Mouse (Mus musculus) liver, embryonic 15.5 days (tissue): ENCODE results near the gene Dlg2. TPM values are rescaled to one million over a fixed set of nuclear protein-coding genes. Genes with fewer than 3 reads are reported as not detected.

ENCODE experiments used
- ATAC-seq: fragments of 200-750 bp; cut with Nextera tagmentation; 2 replicates; pipeline ENCODE4 v1.8.0; 2017; ENCODE audit warnings: moderate number of reproducible peaks, mild to moderate bottlenecking, moderate library complexity; ENCODE audit not compliant: insufficient read depth
- H3K27ac ChIP-seq: fragments of 300-500 bp; sonication (generic); replicated peaks from 2 replicates; pipeline ENCODE4 v1.5.1; 2015; ENCODE audit warnings: mild to moderate bottlenecking, inconsistent platforms
- H3K27me3 ChIP-seq: fragments of 300-500 bp; sonication (generic); 2 replicates; pipeline ENCODE4 v1.6.1; 2015; ENCODE audit warnings: mild to moderate bottlenecking, inconsistent platforms
- H3K36me3 ChIP-seq: fragments of 300-500 bp; sonication (generic); replicated peaks from 2 replicates; pipeline ENCODE4 v1.6.1; 2015; ENCODE audit warnings: moderate library complexity, mild to moderate bottlenecking, inconsistent platforms
- H3K4me1 ChIP-seq: fragments of 300-500 bp; sonication (generic); replicated peaks from 2 replicates; pipeline ENCODE4 v1.6.1; 2015; ENCODE audit warnings: inconsistent platforms
- H3K4me2 ChIP-seq: fragments of 300-500 bp; sonication (generic); 2 replicates; pipeline ENCODE4 v1.6.1; 2015; ENCODE audit warnings: moderate library complexity, mild to moderate bottlenecking, inconsistent platforms
- H3K4me3 ChIP-seq: fragments of 300-500 bp; sonication (generic); replicated peaks from 2 replicates; pipeline ENCODE4 v1.5.1; 2015; ENCODE audit warnings: mild to moderate bottlenecking, inconsistent platforms
- H3K9ac ChIP-seq: fragments of 300-500 bp; sonication (generic); 2 replicates; pipeline ENCODE4 v1.6.1; 2015; ENCODE audit warnings: moderate library complexity, mild to moderate bottlenecking, inconsistent platforms
- H3K9me3 ChIP-seq: fragments of 300-500 bp; sonication (generic); replicated peaks from 2 replicates; pipeline ENCODE4 v1.6.1; 2016; ENCODE audit warnings: inconsistent platforms
- WGBS: fragments of 180-500 bp; shearing (Covaris S2); methylation state at CpG from one replicate; pipeline ENCODE4 v1.1.7; 2015; ENCODE audit warnings: mixed read lengths; ENCODE audit not compliant: insufficient replicate concordance; 5-methylcytosine and 5-hydroxymethylcytosine counted together
- polyA plus RNA-seq: library from polyadenylated mRNA; unstranded; fragments of >200 nt; fragmentation: Nextera tagmentation; extraction: Ambion mirVana; gene quantifications from 2 replicates; pipeline ENCODE4 v1.2.1, GENCODE M21; 2015

Dlg2 gene
- polyA plus RNA-seq, 1 experiment from 2014 or later: 0.60 TPM

GRCm38 (mm10) chr7:92105956-92106355 is 1629.5 kb downstream of the Dlg2 start:
- H3K27ac ChIP-seq: no peak overlapping the region
- no peak overlapping the region for H3K4me3 ChIP-seq
- no peak for ATAC-seq
- H3K36me3 ChIP-seq: no peaks in the 10 kb centered on the region
- no peaks in the 10 kb centered on the region for H3K4me1 ChIP-seq
- H3K9ac ChIP-seq: no peak overlapping the region
- no peak overlapping the region for H3K4me2 ChIP-seq
- no peaks in the 10 kb centered on the region for H3K27me3 ChIP-seq
- no peaks in the 10 kb centered on the region for H3K9me3 ChIP-seq
- 53% methylated on average over 2 of the region's 2 CpGs for WGBS

GRCm38 (mm10) chr7:92113065-92113464 is 1636.6 kb downstream of the Dlg2 start:
- Histone ChIP-seq H3K9me3 (no peaks in the 10 kb centered on the region), H3K4me3 (no peak overlapping the region), H3K4me1 (no peaks in the 10 kb centered on the region), H3K4me2 (no peak overlapping the region), H3K27ac (no peak overlapping the region), H3K27me3 (no peaks in the 10 kb centered on the region), H3K36me3 (no peaks in the 10 kb centered on the region), H3K9ac (no peak overlapping the region)
- WGBS: 52% methylated on average over 4 of the region's 4 CpGs
- no peak for ATAC-seq

GRCm38 (mm10) chr7:92115237-92115871 is 1638.9 kb downstream of the Dlg2 start:
- Histone ChIP-seq H3K9ac (no peak overlapping the region), H3K4me2 (no peak overlapping the region), H3K9me3 (no peaks in the 10 kb centered on the region), H3K36me3 (no peaks in the 10 kb centered on the region), H3K4me3 (no peak overlapping the region), H3K27me3 (no peaks in the 10 kb centered on the region), H3K4me1 (no peaks in the 10 kb centered on the region), H3K27ac (no peak overlapping the region)
- ATAC-seq: no peak
- WGBS: 66% methylated on average over 5 of the region's 5 CpGs

GRCm38 (mm10) chr7:92123276-92123675 is 1646.8 kb downstream of the Dlg2 start:
- H3K4me1 ChIP-seq: no peaks in the 10 kb centered on the region
- no peak overlapping the region for H3K4me2 ChIP-seq

GRCm38 (mm10) chr7:92125886-92126285 is 1649.4 kb downstream of the Dlg2 start:
- H3K9ac ChIP-seq: no peak overlapping the region
- ATAC-seq: no peak
- no peaks in the 10 kb centered on the region for H3K4me1 ChIP-seq
- no peaks in the 10 kb centered on the region for H3K9me3 ChIP-seq
- no peak overlapping the region for H3K4me3 ChIP-seq
- H3K36me3 ChIP-seq: no peaks in the 10 kb centered on the region
- H3K27ac ChIP-seq: no peak overlapping the region
- no peaks in the 10 kb centered on the region for H3K27me3 ChIP-seq
- H3K4me2 ChIP-seq: no peak overlapping the region
- 60% methylated on average over 3 of the region's 3 CpGs for WGBS

More at GRCm38 (mm10) chr7:92123276-92123675, 1646.8 kb downstream of the Dlg2 start:
- WGBS: 34% methylated on average over 2 of the region's 2 CpGs
- H3K9ac ChIP-seq: no peak overlapping the region
- H3K9me3 ChIP-seq: no peaks in the 10 kb centered on the region
- no peak overlapping the region for H3K4me3 ChIP-seq
- H3K27me3 ChIP-seq: no peaks in the 10 kb centered on the region
- no peak overlapping the region for H3K27ac ChIP-seq
- H3K36me3 ChIP-seq: no peaks in the 10 kb centered on the region
- ATAC-seq: no peak

GRCm38 (mm10) chr7:92134301-92134700 is 1657.8 kb downstream of the Dlg2 start:
- H3K36me3 ChIP-seq: no peaks in the 10 kb centered on the region
- ATAC-seq: no peak
- 70% methylated on average over 3 of the region's 3 CpGs for WGBS
- H3K27ac ChIP-seq: no peak overlapping the region
- H3K9ac ChIP-seq: no peak overlapping the region
- no peaks in the 10 kb centered on the region for H3K4me1 ChIP-seq
- no peaks in the 10 kb centered on the region for H3K27me3 ChIP-seq
- no peak overlapping the region for H3K4me3 ChIP-seq
- no peaks in the 10 kb centered on the region for H3K9me3 ChIP-seq
- no peak overlapping the region for H3K4me2 ChIP-seq

- H3K9ac ChIP-seq: no peak overlapping the region
- H3K36me3 ChIP-seq: no peaks in the 10 kb centered on the region
- no peaks in the 10 kb centered on the region for H3K9me3 ChIP-seq
- H3K27me3 ChIP-seq: no peaks in the 10 kb centered on the region
- no peak overlapping the region for H3K4me2 ChIP-seq
- H3K4me3 ChIP-seq: no peak overlapping the region
- no peak overlapping the region for H3K27ac ChIP-seq
- ATAC-seq: no peak
- WGBS: 44% methylated on average over 2 of the region's 2 CpGs
- no peaks in the 10 kb centered on the region for H3K4me1 ChIP-seq
Measured at GRCm38 (mm10) chr7:92135624-92136023, 1659.2 kb downstream of the Dlg2 start.

GRCm38 (mm10) chr7:92140051-92140817 is 1663.8 kb downstream of the Dlg2 start:
- 62% methylated on average over 9 of the region's 9 CpGs for WGBS

GRCm38 (mm10) chr7:92147499-92147898 is 1671.0 kb downstream of the Dlg2 start:
- H3K27me3 ChIP-seq: no peaks in the 10 kb centered on the region
- no peak for ATAC-seq
- no peaks in the 10 kb centered on the region for H3K4me1 ChIP-seq
- H3K9me3 ChIP-seq: no peaks in the 10 kb centered on the region
- no peak overlapping the region for H3K9ac ChIP-seq
- no peaks in the 10 kb centered on the region for H3K36me3 ChIP-seq
- no peak overlapping the region for H3K27ac ChIP-seq
- no peak overlapping the region for H3K4me2 ChIP-seq
- 66% methylated on average over 1 of the region's 1 CpGs for WGBS
- no peak overlapping the region for H3K4me3 ChIP-seq

More at GRCm38 (mm10) chr7:92140051-92140817, 1663.8 kb downstream of the Dlg2 start:
- Histone ChIP-seq H3K27ac (no peak overlapping the region), H3K9me3 (no peaks in the 10 kb centered on the region), H3K4me2 (no peak overlapping the region), H3K9ac (no peak overlapping the region), H3K4me1 (no peaks in the 10 kb centered on the region), H3K27me3 (no peaks in the 10 kb centered on the region), H3K4me3 (no peak overlapping the region), H3K36me3 (no peaks in the 10 kb centered on the region)
- ATAC-seq: no peak

GRCm38 (mm10) chr7:92150768-92151167 is 1674.3 kb downstream of the Dlg2 start:
- no peak for ATAC-seq
- no peak overlapping the region for H3K27ac ChIP-seq
- WGBS: 29% methylated on average over 3 of the region's 3 CpGs

GRCm38 (mm10) chr7:92154603-92155002 is 1678.1 kb downstream of the Dlg2 start:
- no peak overlapping the region for H3K9ac ChIP-seq
- H3K4me2 ChIP-seq: no peak overlapping the region
- no peaks in the 10 kb centered on the region for H3K9me3 ChIP-seq
- no peak overlapping the region for H3K27ac ChIP-seq
- ATAC-seq: no peak
- H3K27me3 ChIP-seq: no peaks in the 10 kb centered on the region
- H3K36me3 ChIP-seq: no peaks in the 10 kb centered on the region
- H3K4me3 ChIP-seq: no peak overlapping the region
- H3K4me1 ChIP-seq: no peaks in the 10 kb centered on the region

More at GRCm38 (mm10) chr7:92150768-92151167, 1674.3 kb downstream of the Dlg2 start:
- no peaks in the 10 kb centered on the region for H3K27me3 ChIP-seq
- no peak overlapping the region for H3K4me3 ChIP-seq
- H3K4me1 ChIP-seq: no peaks in the 10 kb centered on the region
- no peak overlapping the region for H3K4me2 ChIP-seq
- no peaks in the 10 kb centered on the region for H3K36me3 ChIP-seq
- no peak overlapping the region for H3K9ac ChIP-seq
- no peaks in the 10 kb centered on the region for H3K9me3 ChIP-seq
